Mouse (Mus musculus): ENCODE data around the gene Gm48552. TPM values are rescaled to one million over a fixed set of nuclear protein-coding genes. Genes with fewer than 3 reads are reported as not detected.

Gm48552 gene
- polyA plus RNA-seq, 1 experiment = 0.73 TPM

DNA sequence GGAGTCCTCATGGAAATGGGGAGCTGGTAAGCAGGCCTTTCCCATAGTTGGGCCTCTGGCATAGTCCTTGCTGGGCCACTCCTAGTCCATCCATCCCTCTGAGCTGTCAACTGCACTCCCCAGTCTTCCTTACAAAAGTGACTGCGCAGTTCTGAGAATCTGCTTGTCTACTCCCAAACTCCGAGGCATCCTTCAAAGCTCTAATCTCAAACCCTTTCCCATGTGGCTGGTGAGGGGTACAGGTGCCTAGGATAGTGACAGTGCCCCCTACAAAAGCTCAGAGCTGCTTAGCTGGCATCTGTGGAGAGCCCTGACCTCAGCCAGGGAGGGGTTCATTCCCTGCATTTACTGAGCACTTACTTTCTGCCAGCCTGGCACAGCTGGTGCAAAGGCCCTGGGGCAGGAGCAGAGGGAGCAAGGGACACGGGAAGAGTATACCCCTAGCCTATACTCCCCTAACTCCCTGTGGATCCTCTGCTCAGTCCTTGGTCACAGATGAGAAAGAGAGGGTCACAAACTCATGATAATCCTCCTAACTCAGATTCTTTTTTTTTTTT lies 33.9 kb downstream of the Gm48552 start:
- no peak overlapping the region for H3K4me3 ChIP-seq
- no peaks in the 10 kb centered on the region for H3K27me3 ChIP-seq (ENCODE audit: control insufficient read depth, insufficient read depth, insufficient read length)
- peaks cover 3% of the 10 kb centered on the region for H3K36me3 ChIP-seq (ENCODE audit: control insufficient read depth, insufficient read depth)
- H3K79me2 ChIP-seq (ENCODE audit: control insufficient read depth, insufficient read depth) = peaks cover 98% of the 10 kb centered on the region
- peak overlapping the region; percentile 77 for H3K4me2 ChIP-seq (ENCODE audit: low read depth)
- TF ChIP-seq MYOG (IDR thresholded peaks at IDR 0.05; ENCODE audit: control insufficient read depth in 1 of 3, insufficient read depth in 1 of 3, insufficient read length in 2 of 3, low read depth in 2 of 3) (peak in 1 of 3 experiments; percentile 10), MAX (IDR thresholded peaks at IDR 0.05; ENCODE audit: low read depth) (no peak)
- H3ac ChIP-seq (ENCODE audit: control insufficient read depth, insufficient read length) = no peak overlapping the region

DNA sequence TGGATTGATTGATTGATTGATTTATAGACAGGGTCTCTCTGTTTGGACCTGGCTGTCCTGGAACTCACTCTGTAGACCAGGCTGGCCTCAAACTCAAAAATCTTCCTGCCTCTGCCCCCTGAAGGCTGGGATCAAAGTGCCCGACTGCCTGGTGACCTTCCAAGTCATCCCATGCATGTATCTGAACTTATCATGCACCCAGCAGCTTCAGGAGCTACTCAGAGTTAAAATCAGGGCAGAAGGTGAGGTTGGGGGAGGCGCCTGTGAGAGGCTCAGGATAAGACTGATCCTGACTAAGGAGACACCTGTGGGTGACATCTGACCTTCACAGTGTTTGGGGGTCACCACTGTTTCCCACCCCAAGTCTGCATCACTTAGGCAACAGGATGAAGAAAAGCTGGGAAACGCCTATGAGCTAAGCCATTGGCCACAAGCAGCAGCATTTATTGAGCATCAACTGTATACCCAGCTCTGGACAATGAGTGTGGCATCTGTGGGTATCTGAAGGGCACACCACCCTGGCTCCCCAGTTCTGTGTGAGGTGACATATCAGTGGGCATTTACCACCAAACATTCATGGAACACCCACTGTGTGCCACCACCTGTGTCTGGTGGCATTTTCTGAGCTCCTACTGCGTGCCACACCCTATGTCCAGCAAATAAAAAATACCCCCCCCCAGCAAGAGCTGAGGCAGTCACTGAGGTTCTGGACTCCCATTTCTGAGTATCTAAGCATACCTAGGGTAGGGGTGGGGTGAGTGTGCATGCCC lies 34.9 kb downstream of the Gm48552 start:
- Histone ChIP-seq H3ac (ENCODE audit: control insufficient read depth, insufficient read length) (no peak overlapping the region), H3K36me3 (ENCODE audit: control insufficient read depth, insufficient read depth) (no peaks in the 10 kb centered on the region), H3K79me2 (ENCODE audit: control insufficient read depth, insufficient read depth) (peaks cover 97% of the 10 kb centered on the region), H3K27me3 (ENCODE audit: control insufficient read depth, insufficient read depth, insufficient read length) (no peaks in the 10 kb centered on the region), H3K4me3 (peak overlapping the region; percentile 91), H3K4me2 (ENCODE audit: low read depth) (peak overlapping the region; percentile 97)
- TF ChIP-seq MYOD1 (IDR thresholded peaks at IDR 0.05; ENCODE audit: control insufficient read depth in 1 of 3, insufficient read length in 2 of 3, low read depth in 2 of 3) (peak in 1 of 3 experiments; percentile 12), MYOG (IDR thresholded peaks at IDR 0.05; ENCODE audit: control insufficient read depth in 1 of 3, insufficient read depth in 1 of 3, insufficient read length in 2 of 3, low read depth in 2 of 3) (peak in 1 of 3 experiments; percentile 45), CEBPB (IDR thresholded peaks at IDR 0.05; ENCODE audit: insufficient read depth, poor library complexity, severe bottlenecking) (no peak)

DNA sequence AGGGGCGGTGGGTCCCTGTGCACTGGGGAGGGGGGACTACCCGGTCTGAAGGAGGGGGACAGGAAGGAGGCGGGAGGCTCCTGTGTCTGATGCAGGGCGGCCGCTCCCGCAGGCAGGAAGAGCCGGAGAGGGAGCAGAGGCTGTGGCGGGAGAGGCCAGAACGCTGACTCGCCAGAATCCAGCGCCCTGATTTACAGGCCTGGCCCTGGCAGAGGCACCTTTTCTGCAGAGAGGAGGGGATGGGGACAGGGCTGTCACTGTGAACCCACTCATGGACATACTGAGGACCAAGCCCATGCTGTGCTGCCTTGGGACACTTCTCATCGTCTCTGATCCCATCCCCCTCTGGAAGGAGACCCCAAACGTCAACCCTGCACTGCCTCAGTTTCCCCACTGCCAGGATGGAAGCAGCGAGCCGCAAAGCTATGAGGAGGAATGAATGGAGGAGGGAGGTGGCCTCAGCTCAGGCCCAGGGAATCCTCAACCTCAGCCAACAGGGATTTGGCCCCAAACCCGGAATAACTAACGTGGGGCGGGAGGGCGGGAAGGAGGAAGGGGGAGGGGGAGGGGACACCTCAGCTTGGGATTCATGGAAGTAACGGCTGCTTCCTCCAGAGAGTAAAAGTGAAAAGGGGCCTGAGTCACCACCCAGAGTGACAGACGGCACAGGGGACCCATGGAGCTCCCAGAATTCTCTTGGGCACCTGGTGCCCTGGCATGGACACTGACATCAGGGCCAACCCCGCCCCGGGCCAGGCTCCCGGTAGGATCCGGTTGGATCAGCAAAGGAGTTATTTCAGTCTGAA lies 35.6 kb downstream of the Gm48552 start:
- TF ChIP-seq TCF12 (IDR thresholded peaks at IDR 0.05; ENCODE audit: insufficient read depth, poor library complexity, severe bottlenecking) (no peak), POLR2AphosphoS2 (IDR thresholded peaks at IDR 0.05; ENCODE audit: insufficient read length, low read depth) (peak; percentile 9), MYOD1 (IDR thresholded peaks at IDR 0.05; ENCODE audit: control insufficient read depth in 1 of 3, insufficient read length in 2 of 3, low read depth in 2 of 3) (peak in 1 of 3 experiments; percentile 34), USF1 (IDR thresholded peaks at IDR 0.05; ENCODE audit: low read depth) (no peak), MYOG (IDR thresholded peaks at IDR 0.05; ENCODE audit: control insufficient read depth in 1 of 3, insufficient read depth in 1 of 3, insufficient read length in 2 of 3, low read depth in 2 of 3) (peak in 1 of 3 experiments; percentile 44)
- H3K4me2 ChIP-seq (ENCODE audit: low read depth) = peak overlapping the region; percentile 97
- H3K27me3 ChIP-seq (ENCODE audit: control insufficient read depth, insufficient read depth, insufficient read length) = no peaks in the 10 kb centered on the region
- H3ac ChIP-seq (ENCODE audit: control insufficient read depth, insufficient read length) = peak overlapping the region; percentile 43
- H3K36me3 ChIP-seq (ENCODE audit: control insufficient read depth, insufficient read depth) = no peaks in the 10 kb centered on the region
- H3K79me2 ChIP-seq (ENCODE audit: control insufficient read depth, insufficient read depth) = peaks cover 94% of the 10 kb centered on the region
- H3K4me3 ChIP-seq = peak overlapping the region; percentile 91

DNA sequence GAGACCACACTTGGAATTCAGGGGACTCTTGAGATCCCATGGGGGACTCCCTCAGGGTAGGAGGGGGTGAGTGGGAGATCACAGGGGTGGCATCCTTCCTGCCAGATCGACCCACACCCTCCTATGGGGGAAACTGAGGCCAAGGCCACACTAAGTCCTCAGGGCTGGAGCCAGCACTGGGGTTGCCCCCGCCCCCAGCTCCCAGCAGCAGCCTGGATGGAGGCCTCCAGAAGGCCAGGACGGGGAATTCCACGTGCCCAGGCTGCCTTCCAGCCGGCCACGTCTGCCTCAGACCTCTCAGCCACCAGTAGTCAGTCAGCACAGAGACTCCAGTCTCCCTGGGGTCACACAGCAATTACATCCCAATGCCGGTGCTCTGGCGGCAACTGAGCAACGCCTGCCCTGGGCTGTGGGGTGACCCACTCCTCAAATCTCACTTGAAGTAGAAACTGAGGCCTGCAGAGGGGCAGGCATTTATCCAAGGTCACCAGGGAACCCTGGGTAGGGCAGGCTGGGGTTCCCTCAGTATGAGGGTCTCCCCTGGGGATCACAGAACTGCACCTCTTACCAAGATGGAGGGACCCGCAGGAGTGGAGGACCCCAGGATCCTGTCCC lies 36.5 kb downstream of the Gm48552 start:
- peak overlapping the region; percentile 43 for H3ac ChIP-seq (ENCODE audit: control insufficient read depth, insufficient read length)
- peak overlapping the region; percentile 91 for H3K4me3 ChIP-seq
- H3K27me3 ChIP-seq (ENCODE audit: control insufficient read depth, insufficient read depth, insufficient read length) = no peaks in the 10 kb centered on the region
- no peaks in the 10 kb centered on the region for H3K36me3 ChIP-seq (ENCODE audit: control insufficient read depth, insufficient read depth)
- peak overlapping the region; percentile 97 for H3K4me2 ChIP-seq (ENCODE audit: low read depth)
- H3K79me2 ChIP-seq (ENCODE audit: control insufficient read depth, insufficient read depth) = peaks cover 85% of the 10 kb centered on the region
- TF ChIP-seq SRF (IDR thresholded peaks at IDR 0.05; ENCODE audit: control insufficient read depth, insufficient read length, low read depth) (no peak), POLR2A (IDR thresholded peaks at IDR 0.05; ENCODE audit: insufficient read length, low read depth) (peak; percentile 52), MYOG (IDR thresholded peaks at IDR 0.05; ENCODE audit: control insufficient read depth in 1 of 3, insufficient read depth in 1 of 3, insufficient read length in 2 of 3, low read depth in 2 of 3) (peak in 1 of 3 experiments; percentile 45), CEBPB (IDR thresholded peaks at IDR 0.05; ENCODE audit: insufficient read depth, poor library complexity, severe bottlenecking) (no peak), USF1 (IDR thresholded peaks at IDR 0.05; ENCODE audit: low read depth) (no peak), MYOD1 (IDR thresholded peaks at IDR 0.05; ENCODE audit: control insufficient read depth in 1 of 3, insufficient read length in 2 of 3, low read depth in 2 of 3) (no peak), REST (IDR thresholded peaks at IDR 0.05; ENCODE audit: insufficient read depth, insufficient read length) (no peak), TCF3 (IDR thresholded peaks at IDR 0.05; ENCODE audit: insufficient read length, low read depth) (no peak), E2F4 (IDR thresholded peaks at IDR 0.05; ENCODE audit: insufficient read depth) (no peak), MAX (IDR thresholded peaks at IDR 0.05; ENCODE audit: low read depth) (no peak), TCF12 (IDR thresholded peaks at IDR 0.05; ENCODE audit: insufficient read depth, poor library complexity, severe bottlenecking) (no peak), POLR2AphosphoS2 (IDR thresholded peaks at IDR 0.05; ENCODE audit: insufficient read length, low read depth) (peak; percentile 41)

Measured in myocyte (in vitro differentiated cells).